Mouse (Mus musculus) cerebellum, adult 9-10 months (tissue): Measurements from ENCODE around the gene Cpt1c.

ENCODE experiments used
- DNase-seq: peaks from one replicate; pipeline ENCODE4 v3.0.0; 2022

Cpt1c gene

GRCm38 (mm10) chr7:44915314-44915713 lies 59.3 kb downstream of the Cpt1c start:
- DNase-seq = no peak

DNA sequence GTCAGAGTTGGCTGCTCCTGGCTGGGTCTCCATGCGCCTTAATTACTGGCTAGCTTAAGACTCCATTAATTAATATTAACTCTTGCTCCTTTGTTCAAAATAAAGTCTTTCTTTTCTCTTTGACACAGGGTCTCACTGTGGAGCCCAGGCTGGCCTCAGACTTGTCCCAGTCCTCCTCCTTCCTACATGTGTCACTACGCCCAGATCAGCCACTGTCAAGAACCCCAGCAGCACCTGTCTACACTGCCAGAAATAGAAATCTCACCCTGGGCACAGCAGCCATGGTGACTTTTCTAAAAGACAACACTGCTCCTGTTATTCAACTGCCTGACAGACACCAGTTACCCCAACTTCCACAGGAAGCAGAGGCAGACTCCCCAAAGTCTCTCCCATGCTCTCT lies 60.3 kb downstream of the Cpt1c start:
- DNase-seq = no peak
